Mouse (Mus musculus) heart, embryonic 13.5 days (tissue): ENCODE data around the gene Il1rl1. TPM values are rescaled to one million over a fixed set of nuclear protein-coding genes. Genes with fewer than 3 reads are reported as not detected.

Experiments used
- ATAC-seq: fragments of 200-750 bp; cut with Nextera tagmentation; 2 replicates; pipeline ENCODE4 v1.8.0; 2017; ENCODE audit warnings: moderate TSS enrichment; ENCODE audit not compliant: insufficient number of reproducible peaks, low FRiP score, low TSS enrichment; ENCODE audit errors: extremely low read depth
- H3K27ac ChIP-seq: fragments of 300-500 bp; sonication (generic); replicated peaks from 2 replicates; pipeline ENCODE4 v1.5.1; 2015; ENCODE audit warnings: moderate library complexity, mild to moderate bottlenecking, inconsistent platforms
- H3K27me3 ChIP-seq: fragments of 300-500 bp; sonication (generic); replicated peaks from 2 replicates; pipeline ENCODE4 v1.6.1; 2015; ENCODE audit warnings: mild to moderate bottlenecking, inconsistent platforms
- H3K36me3 ChIP-seq: fragments of 300-500 bp; sonication (generic); 2 replicates; pipeline ENCODE4 v1.6.1; 2015; ENCODE audit warnings: mild to moderate bottlenecking, inconsistent platforms
- H3K4me1 ChIP-seq: fragments of 300-500 bp; sonication (generic); 2 replicates; pipeline ENCODE4 v1.6.1; 2015; ENCODE audit warnings: inconsistent platforms
- H3K4me2 ChIP-seq: fragments of 300-500 bp; sonication (generic); 2 replicates; pipeline ENCODE4 v1.6.1; 2015; ENCODE audit warnings: inconsistent platforms, mild to moderate bottlenecking, moderate library complexity
- H3K4me3 ChIP-seq: fragments of 300-500 bp; sonication (generic); 2 replicates; pipeline ENCODE4 v1.5.1; 2015; ENCODE audit warnings: moderate library complexity, mild to moderate bottlenecking, inconsistent platforms
- H3K9ac ChIP-seq: fragments of 300-500 bp; sonication (generic); 2 replicates; pipeline ENCODE4 v1.6.1; 2015; ENCODE audit warnings: inconsistent platforms, mild to moderate bottlenecking, moderate library complexity
- H3K9me3 ChIP-seq: fragments of 300-500 bp; sonication (generic); 2 replicates; pipeline ENCODE4 v1.6.1; 2016; ENCODE audit warnings: inconsistent platforms
- WGBS: fragments of 180-500 bp; shearing (Covaris S2); methylation state at CpG from one replicate; pipeline ENCODE4 v1.1.7; 2015; ENCODE audit warnings: mixed read lengths; 5-methylcytosine and 5-hydroxymethylcytosine counted together
- polyA plus RNA-seq: library from polyadenylated mRNA; unstranded; fragments of >200 nt; fragmentation: Nextera tagmentation; extraction: Ambion mirVana; gene quantifications from 2 replicates; pipeline ENCODE4 v1.2.1, GENCODE M21; 2015

Gene Il1rl1
- polyA plus RNA-seq, 1 experiment from 2014 or later, result 0.19 TPM

DNA sequence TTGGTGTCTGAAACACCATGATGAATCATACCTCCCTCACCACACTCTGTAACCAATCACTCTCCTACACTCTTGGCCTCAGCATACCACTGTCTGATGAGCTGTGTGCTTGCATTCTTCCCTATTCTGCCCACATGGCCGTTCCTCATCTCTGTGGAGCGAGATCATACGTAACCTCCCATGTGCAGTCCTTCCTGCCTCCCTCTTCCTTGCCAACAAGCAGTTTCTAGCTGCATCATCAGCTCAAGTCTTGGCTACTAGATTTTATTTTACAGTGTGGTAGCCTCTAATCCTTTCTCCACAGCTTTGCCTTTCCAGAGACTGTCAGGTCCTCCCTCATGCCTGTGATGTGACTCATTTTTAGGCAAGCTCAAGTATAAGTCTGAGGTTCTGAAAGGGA lies 15.4 kb downstream of the Il1rl1 start:
- no peaks in the 10 kb centered on the region for H3K36me3 ChIP-seq
- H3K27me3 ChIP-seq, result no peaks in the 10 kb centered on the region
- H3K4me1 ChIP-seq, result no peaks in the 10 kb centered on the region
- H3K4me3 ChIP-seq, result no peak overlapping the region
- H3K4me2 ChIP-seq, result no peak overlapping the region
- H3K9ac ChIP-seq, result no peak overlapping the region
- no peaks in the 10 kb centered on the region for H3K9me3 ChIP-seq
- no peak for ATAC-seq
- no peak overlapping the region for H3K27ac ChIP-seq
- WGBS, result 59% methylated on average over 3 of the region's 3 CpGs

DNA sequence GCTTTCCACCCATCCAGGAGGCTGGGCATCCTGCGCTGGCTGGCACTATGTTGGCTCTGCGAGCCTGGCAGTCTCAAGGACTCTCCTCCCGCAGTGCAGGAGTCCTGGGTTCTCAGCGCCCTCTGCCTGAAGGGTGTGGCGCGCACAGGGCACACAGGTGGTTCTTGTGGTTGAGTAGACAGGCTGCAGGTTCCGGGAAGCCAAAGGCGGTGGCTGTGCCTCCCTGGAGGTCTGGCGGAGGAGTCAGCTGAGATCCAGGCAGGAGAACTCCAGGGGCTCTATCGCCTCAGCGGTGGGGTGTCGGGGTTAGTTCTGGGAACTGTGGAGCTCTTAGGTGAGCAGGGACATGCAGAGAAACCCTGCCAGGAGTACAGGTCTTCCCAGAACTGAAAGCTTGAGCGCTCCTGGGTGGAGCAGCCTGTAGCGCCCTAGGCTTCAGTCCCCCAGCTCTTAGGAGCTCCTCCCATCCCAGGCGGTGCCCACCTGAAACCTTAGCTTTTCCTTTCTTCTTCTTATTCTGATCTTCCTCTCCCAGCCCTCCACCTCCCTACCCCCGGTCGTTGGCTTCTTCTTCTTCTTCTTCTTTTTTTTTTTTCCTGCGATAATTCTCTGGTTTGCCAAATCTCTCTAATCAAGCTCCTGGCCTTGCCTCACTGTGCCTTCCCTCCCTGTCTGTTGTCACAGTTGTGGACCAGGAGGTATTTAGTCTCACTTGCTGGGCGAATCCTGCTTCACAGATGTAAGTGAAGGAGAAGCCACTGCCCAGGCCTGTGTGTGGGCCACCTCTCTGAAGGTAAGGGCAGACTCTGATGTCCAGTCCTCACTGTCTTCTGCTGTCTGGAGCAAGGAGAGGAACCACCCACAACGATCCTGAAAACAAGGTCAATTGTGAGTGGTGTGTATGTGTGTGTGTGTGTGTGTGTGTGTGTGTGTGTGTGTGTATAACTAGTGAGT lies 36.4 kb downstream of the Il1rl1 start, which contains the start of gene Il18r1:
TSS of gene Il18r1 (plus strand) at position 76 of the 954 bp plus-strand sequence.
- H3K9ac ChIP-seq, result no peak within 1 kb of the TSS
- peaks cover 14% of the 10 kb centered on the region; the same call in 1 of the 2 replicates for H3K27me3 ChIP-seq
- peak within 1 kb of the TSS; percentile 13; the same call in 1 of the 2 replicates for H3K4me2 ChIP-seq
- no peak within 1 kb of the TSS for H3K4me3 ChIP-seq
- no peaks in the 10 kb centered on the region for H3K4me1 ChIP-seq
- no peaks in the 10 kb centered on the region for H3K36me3 ChIP-seq
- 39% methylated on average over 20 of the region's 20 CpGs for WGBS
- no peaks in the 10 kb centered on the region for H3K9me3 ChIP-seq
- ATAC-seq, result no peak
- H3K27ac ChIP-seq, result no peak within 1 kb of the TSS

- Histone ChIP-seq H3K36me3 (no peaks in the 10 kb centered on the region), H3K4me3 (no peak overlapping the region), H3K27me3 (peaks cover 14% of the 10 kb centered on the region; the same call in 1 of the 2 replicates), H3K9me3 (no peaks in the 10 kb centered on the region), H3K4me2 (no peak overlapping the region), H3K9ac (no peak overlapping the region), H3K4me1 (no peaks in the 10 kb centered on the region), H3K27ac (no peak overlapping the region)
- ATAC-seq, result no peak
- WGBS, result 88% methylated on average over 4 of the region's 4 CpGs
These were observed 37.9 kb downstream of the Il1rl1 start for GRCm38 (mm10) chr1:40467306-40467705.

DNA sequence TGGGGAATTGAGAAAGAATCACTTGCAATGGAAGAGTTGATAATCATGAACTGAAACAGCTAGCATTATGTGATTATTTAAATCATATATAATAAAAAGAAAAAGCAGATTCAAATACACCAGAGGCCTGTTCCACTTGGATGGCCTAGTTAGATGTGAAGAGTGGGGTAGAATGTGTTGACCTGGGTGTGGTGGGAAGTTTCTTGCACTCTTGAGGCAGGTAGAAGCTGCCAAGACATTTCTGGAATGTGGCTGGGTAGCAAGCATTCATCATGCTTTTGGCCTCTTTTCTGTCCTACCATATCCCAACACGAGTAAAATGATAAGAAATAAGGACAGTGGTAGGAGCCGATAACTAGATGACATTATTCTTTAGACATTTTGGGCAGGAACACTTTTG lies 39.4 kb downstream of the Il1rl1 start:
- H3K9me3 ChIP-seq, result no peaks in the 10 kb centered on the region
- H3K27me3 ChIP-seq, result peaks cover 8% of the 10 kb centered on the region; the same call in 1 of the 2 replicates
- no peak overlapping the region for H3K4me3 ChIP-seq
- no peaks in the 10 kb centered on the region for H3K36me3 ChIP-seq
- H3K4me2 ChIP-seq, result no peak overlapping the region
- 51% methylated on average over 2 of the region's 2 CpGs for WGBS
- H3K27ac ChIP-seq, result no peak overlapping the region
- H3K4me1 ChIP-seq, result no peaks in the 10 kb centered on the region
- H3K9ac ChIP-seq, result no peak overlapping the region
- ATAC-seq, result no peak

DNA sequence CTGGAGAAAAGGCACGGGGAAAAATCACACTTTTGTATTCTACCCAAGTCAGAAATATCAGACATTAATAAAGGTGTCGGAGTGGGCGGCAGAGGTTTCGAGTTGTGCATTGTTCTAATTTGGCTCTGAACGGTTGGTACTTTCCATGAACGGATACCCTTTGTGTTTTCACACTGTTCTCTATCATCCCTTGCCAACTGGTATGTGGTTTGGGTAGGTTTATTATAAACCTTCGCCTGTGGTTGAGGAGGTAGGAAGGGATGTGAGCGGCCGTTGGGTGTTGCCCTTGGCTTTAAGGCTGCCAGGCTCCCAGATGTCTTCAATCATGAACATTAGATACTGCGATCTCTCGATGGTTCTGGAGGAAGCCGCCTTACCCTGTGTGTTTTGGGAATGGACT lies 40.5 kb downstream of the Il1rl1 start:
- ATAC-seq, result no peak
- no peak overlapping the region for H3K4me3 ChIP-seq
- no peaks in the 10 kb centered on the region for H3K36me3 ChIP-seq
- H3K9ac ChIP-seq, result no peak overlapping the region
- 0 out of 2 replicates have a peak, but pooled peaks cover 5% of the 10 kb centered on the region for H3K27me3 ChIP-seq
- H3K9me3 ChIP-seq, result no peaks in the 10 kb centered on the region
- no peak overlapping the region for H3K27ac ChIP-seq
- no peak overlapping the region for H3K4me2 ChIP-seq
- 81% methylated on average over 12 of the region's 12 CpGs for WGBS
- no peaks in the 10 kb centered on the region for H3K4me1 ChIP-seq

DNA sequence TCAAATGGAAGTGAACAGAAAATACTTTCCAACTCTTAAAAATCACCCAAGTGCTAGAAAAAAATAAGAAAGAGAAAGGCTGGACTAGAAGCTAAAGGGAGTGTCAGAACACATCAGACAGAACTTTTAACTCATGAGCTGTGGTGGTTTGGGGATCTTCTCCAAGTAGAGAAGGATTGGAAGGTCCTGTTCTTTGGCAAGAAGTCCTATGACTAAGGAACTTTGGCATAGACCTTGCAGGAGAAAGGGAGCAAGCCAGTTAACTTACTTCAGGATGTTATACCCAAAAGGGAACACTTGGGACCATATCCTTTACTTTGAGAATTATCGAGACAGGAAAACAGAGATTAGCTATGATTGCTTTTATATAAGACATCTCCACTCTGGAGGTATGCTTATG lies 43.0 kb downstream of the Il1rl1 start:
- Histone ChIP-seq H3K36me3 (no peaks in the 10 kb centered on the region), H3K9me3 (no peaks in the 10 kb centered on the region), H3K27ac (no peak overlapping the region), H3K4me2 (no peak overlapping the region), H3K4me3 (no peak overlapping the region), H3K4me1 (no peaks in the 10 kb centered on the region), H3K27me3 (no peaks in the 10 kb centered on the region; the same call in 1 of the 2 replicates), H3K9ac (no peak overlapping the region)
- no peak for ATAC-seq
- WGBS, result 76% methylated on average over 1 of the region's 1 CpGs

- 79% methylated on average over 4 of the region's 4 CpGs for WGBS
- H3K27ac ChIP-seq, result no peak overlapping the region
- ATAC-seq, result no peak
- H3K9me3 ChIP-seq, result no peaks in the 10 kb centered on the region
- H3K9ac ChIP-seq, result no peak overlapping the region
- no peaks in the 10 kb centered on the region; the same call in 1 of the 2 replicates for H3K27me3 ChIP-seq
- H3K4me1 ChIP-seq, result no peaks in the 10 kb centered on the region
- no peaks in the 10 kb centered on the region for H3K36me3 ChIP-seq
- no peak overlapping the region for H3K4me2 ChIP-seq
- H3K4me3 ChIP-seq, result no peak overlapping the region
These were observed 44.3 kb downstream of the Il1rl1 start for GRCm38 (mm10) chr1:40473640-40474039.

- no peaks in the 10 kb centered on the region for H3K36me3 ChIP-seq
- H3K9me3 ChIP-seq, result no peaks in the 10 kb centered on the region
- H3K4me1 ChIP-seq, result no peaks in the 10 kb centered on the region
- ATAC-seq, result no peak
- H3K4me2 ChIP-seq, result no peak overlapping the region
- H3K9ac ChIP-seq, result no peak overlapping the region
- no peaks in the 10 kb centered on the region; the same call in 1 of the 2 replicates for H3K27me3 ChIP-seq
- H3K4me3 ChIP-seq, result no peak overlapping the region
- 49% methylated on average over 5 of the region's 5 CpGs for WGBS
- H3K27ac ChIP-seq, result no peak overlapping the region
These were observed 45.0 kb downstream of the Il1rl1 start for GRCm38 (mm10) chr1:40474336-40474735.

DNA sequence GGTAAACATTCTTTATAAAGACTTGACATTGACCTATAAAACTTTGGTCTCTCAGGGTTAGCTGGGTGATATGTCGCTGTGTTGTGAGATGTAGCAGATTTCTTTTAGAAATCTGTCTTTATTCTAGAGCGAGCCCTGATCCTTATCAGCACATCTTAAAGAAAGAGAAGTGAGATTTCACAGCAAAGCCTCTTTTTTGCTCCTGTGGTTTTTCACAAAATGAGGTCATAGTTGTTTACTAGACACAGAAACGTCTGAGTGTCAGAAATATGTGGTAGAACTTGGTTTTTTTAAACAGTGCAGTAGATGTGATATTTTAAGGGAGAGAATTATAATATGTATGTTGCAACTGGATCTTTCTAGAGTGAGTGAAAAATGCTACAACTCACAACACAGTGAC lies 46.3 kb downstream of the Il1rl1 start:
- ATAC-seq, result no peak
- H3K36me3 ChIP-seq, result no peaks in the 10 kb centered on the region
- no peak overlapping the region for H3K9ac ChIP-seq
- no peak overlapping the region for H3K27ac ChIP-seq
- H3K27me3 ChIP-seq, result no peaks in the 10 kb centered on the region; the same call in 1 of the 2 replicates
- no peaks in the 10 kb centered on the region for H3K4me1 ChIP-seq
- no peaks in the 10 kb centered on the region for H3K9me3 ChIP-seq
- WGBS, result 62% methylated on average over 3 of the region's 3 CpGs
- no peak overlapping the region for H3K4me2 ChIP-seq
- H3K4me3 ChIP-seq, result no peak overlapping the region

- Histone ChIP-seq H3K4me1 (no peaks in the 10 kb centered on the region), H3K27me3 (no peaks in the 10 kb centered on the region; the same call in 1 of the 2 replicates), H3K9ac (no peak overlapping the region), H3K36me3 (no peaks in the 10 kb centered on the region), H3K4me3 (no peak overlapping the region), H3K9me3 (no peaks in the 10 kb centered on the region), H3K27ac (no peak overlapping the region), H3K4me2 (no peak overlapping the region)
- 45% methylated on average over 4 of the region's 4 CpGs for WGBS
- no peak for ATAC-seq
These were observed 47.4 kb downstream of the Il1rl1 start for GRCm38 (mm10) chr1:40476756-40477155.

DNA sequence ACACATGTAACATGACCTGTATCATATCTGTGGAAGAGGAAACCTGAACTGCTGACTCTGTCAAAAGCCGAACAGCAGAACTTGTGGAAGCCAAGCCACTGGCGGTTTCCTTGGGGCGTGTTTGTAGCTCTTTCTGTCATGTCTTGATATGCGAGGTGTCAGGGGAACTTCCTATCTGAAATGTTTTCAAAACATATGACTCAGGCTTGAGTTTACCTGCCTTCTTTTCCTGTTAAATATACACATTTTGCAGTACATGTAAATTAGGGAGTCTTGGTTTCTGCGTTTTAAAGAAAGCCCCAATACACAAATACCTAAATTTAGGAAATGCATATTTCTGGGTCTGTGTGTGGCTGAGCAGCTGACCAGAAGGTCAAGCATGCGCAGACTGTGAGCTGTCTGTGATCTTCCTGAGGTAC lies 50.1 kb downstream of the Il1rl1 start:
- H3K4me3 ChIP-seq, result no peak overlapping the region
- H3K27ac ChIP-seq, result no peak overlapping the region
- H3K27me3 ChIP-seq, result no peaks in the 10 kb centered on the region; the same call in 1 of the 2 replicates
- H3K36me3 ChIP-seq, result no peaks in the 10 kb centered on the region
- H3K9me3 ChIP-seq, result no peaks in the 10 kb centered on the region
- 55% methylated on average over 6 of the region's 6 CpGs for WGBS
- H3K4me2 ChIP-seq, result no peak overlapping the region
- no peaks in the 10 kb centered on the region for H3K4me1 ChIP-seq
- H3K9ac ChIP-seq, result no peak overlapping the region
- no peak for ATAC-seq
